Mouse (Mus musculus) stomach, embryonic 14.5 days (tissue): ENCODE measurements around the gene Nos2. TPM values are rescaled to one million over a fixed set of nuclear protein-coding genes. Genes with fewer than 3 reads are reported as not detected.
A peak's percentile ranks its signal among the peaks of the same experiment; 100 is the strongest.
"Not testable (repeated sequence)": the region's sequence is repeated elsewhere in the genome, so short reads cannot be mapped to it uniquely, and the experiment has no call there.

Experiments used
- ATAC-seq: fragments of 200-750 bp; cut with Nextera tagmentation; 2 replicates; pipeline ENCODE4 v1.8.0; 2017; ENCODE audit warnings: low read depth, moderate TSS enrichment; ENCODE audit not compliant: insufficient number of reproducible peaks, insufficient read depth, low FRiP score
- H3K27ac ChIP-seq: fragments of 300-500 bp; sonication (generic); 2 replicates; pipeline ENCODE4 v1.5.1; 2014; ENCODE audit warnings: mild to moderate bottlenecking, low read length, moderate library complexity, mixed read lengths
- H3K27me3 ChIP-seq: fragments of 300-500 bp; sonication (generic); 2 replicates; pipeline ENCODE4 v1.6.1; 2014; ENCODE audit warnings: low read length, control low read depth, mixed read lengths; ENCODE audit not compliant: control insufficient read depth, insufficient read depth
- H3K36me3 ChIP-seq: fragments of 300-500 bp; sonication (generic); 2 replicates; pipeline ENCODE4 v1.6.1; 2014; ENCODE audit warnings: mild to moderate bottlenecking, control low read depth, low read length, moderate library complexity, mixed read lengths; ENCODE audit not compliant: control insufficient read depth, insufficient read depth
- H3K4me1 ChIP-seq: fragments of 300-500 bp; sonication (generic); 2 replicates; pipeline ENCODE4 v1.6.1; 2014; ENCODE audit warnings: low read length, control low read depth, mixed read lengths; ENCODE audit not compliant: control insufficient read depth, insufficient read depth
- H3K4me2 ChIP-seq: fragments of 300-500 bp; sonication (generic); replicated peaks from 2 replicates; pipeline ENCODE4 v1.6.1; 2014; ENCODE audit warnings: low read depth, low read length, control low read depth
- H3K4me3 ChIP-seq: fragments of 300-500 bp; sonication (generic); 2 replicates; pipeline ENCODE4 v1.5.1; 2014; ENCODE audit warnings: low read depth, low read length, control low read depth
- H3K9ac ChIP-seq: fragments of 300-500 bp; sonication (generic); replicated peaks from 2 replicates; pipeline ENCODE4 v1.6.1; 2014; ENCODE audit warnings: low read depth, mild to moderate bottlenecking, control low read depth, low read length, moderate library complexity, mixed read lengths
- H3K9me3 ChIP-seq: fragments of 300-500 bp; sonication (generic); 2 replicates; pipeline ENCODE4 v1.6.1; 2016; ENCODE audit warnings: low read depth, low read length, control low read depth; ENCODE audit not compliant: control insufficient read depth
- WGBS: fragments of 180-500 bp; shearing (Covaris S2); extraction: QIAGEN DNeasy Blood & Tissue Kit; methylation state at CpG from one replicate; pipeline ENCODE4 v1.1.7; 2014; 5-methylcytosine and 5-hydroxymethylcytosine counted together
- polyA plus RNA-seq: library from polyadenylated mRNA; unstranded; fragments of >200 nt; fragmentation: Nextera tagmentation; extraction: Ambion mirVana; gene quantifications from 2 replicates; pipeline ENCODE4 v1.2.1, GENCODE M21; 2014

The Nos2 gene
- polyA plus RNA-seq, 1 experiment from 2014 or later, result 1.5 TPM

DNA sequence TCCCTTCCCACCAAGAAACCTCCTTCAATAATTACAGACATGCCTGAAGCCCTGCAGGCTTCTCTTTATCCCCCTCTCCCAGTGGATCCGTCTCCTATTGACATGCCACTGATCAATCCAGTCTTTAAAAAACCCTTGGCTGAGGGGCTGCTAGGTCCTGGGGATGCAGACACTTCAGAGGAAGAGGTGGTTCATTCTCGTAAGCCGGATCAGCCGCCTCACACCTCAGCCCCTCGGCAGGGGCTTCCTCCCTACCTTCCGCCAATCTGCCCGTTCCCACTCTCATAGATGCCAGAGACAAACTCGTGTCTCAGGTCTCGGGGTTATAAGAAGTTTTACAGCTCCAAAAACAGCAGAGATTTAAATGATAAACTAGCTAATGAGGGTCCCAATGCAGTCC is 69.5 kb downstream of the Nos2 start:
- no peaks in the 10 kb centered on the region for H3K36me3 ChIP-seq
- 0 out of 2 replicates have a peak, but pooled peaks cover under 1% of the 10 kb centered on the region for H3K4me1 ChIP-seq
- H3K9me3 ChIP-seq, result peaks cover 3% of the 10 kb centered on the region; the same call in 1 of the 2 replicates
- no peak overlapping the region for H3K9ac ChIP-seq
- no peak for ATAC-seq
- H3K4me3 ChIP-seq, result no peak overlapping the region
- 93% methylated on average over 9 of the region's 9 CpGs for WGBS
- no peak overlapping the region for H3K27ac ChIP-seq
- H3K27me3 ChIP-seq, result no peaks in the 10 kb centered on the region
- H3K4me2 ChIP-seq, result no peak overlapping the region

DNA sequence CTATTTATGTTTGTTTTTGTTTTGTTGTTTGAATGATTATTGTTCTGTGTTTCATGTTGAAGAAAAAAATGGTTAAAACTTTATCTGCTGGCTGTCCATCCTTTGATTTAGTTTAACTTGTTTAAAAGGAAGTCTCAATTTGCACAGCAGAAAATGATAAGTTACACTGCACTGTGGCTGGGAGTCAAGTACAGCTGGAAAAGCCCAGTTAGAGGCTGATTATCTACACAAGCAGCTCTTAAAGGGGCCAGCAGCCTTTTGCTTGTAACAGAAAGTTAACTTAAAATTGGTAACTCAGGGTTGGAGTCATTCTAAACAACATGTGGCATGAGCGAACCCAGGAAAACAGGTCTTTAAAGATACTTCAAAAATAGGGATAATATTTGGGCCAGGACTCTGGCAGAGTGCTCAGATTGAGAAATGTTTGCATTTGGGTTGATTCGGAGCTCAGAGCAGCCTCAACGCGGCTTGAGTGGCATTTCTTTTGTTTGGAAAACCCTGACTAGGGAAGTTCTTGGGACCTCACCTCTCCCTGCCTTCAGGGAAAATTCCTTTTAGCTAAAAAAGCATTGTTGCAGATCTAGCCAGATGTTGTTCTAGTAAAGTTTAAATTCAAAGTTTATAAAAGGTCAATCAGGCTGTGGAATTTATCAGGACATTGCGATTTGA is 70.4 kb downstream of the Nos2 start:
- not testable (repeated sequence) for H3K36me3 ChIP-seq, H3K4me2 ChIP-seq, H3K9me3 ChIP-seq, H3K27me3 ChIP-seq, H3K9ac ChIP-seq, ATAC-seq, H3K4me3 ChIP-seq, H3K27ac ChIP-seq, H3K4me1 ChIP-seq
- 81% methylated on average over 5 of the region's 5 CpGs for WGBS

DNA sequence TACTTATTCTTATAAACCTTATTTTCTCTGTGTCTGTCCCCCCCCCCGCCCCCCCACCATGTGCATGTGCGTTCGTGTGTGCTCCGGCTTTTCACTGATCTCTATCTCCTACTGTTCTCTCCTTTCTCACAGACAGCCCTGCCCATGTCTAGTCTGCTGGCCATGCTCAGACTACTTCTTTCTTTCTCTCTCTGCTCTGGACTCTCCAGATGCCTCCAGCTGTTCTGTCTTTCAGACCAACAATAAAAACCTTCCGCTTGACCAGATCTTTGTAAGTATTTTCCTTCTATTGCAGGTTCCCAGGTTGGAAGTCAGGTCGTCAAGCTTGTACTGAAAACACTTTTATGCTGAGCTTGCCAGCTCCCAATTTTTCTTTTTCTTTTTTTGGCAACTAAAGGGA is 78.5 kb downstream of the Nos2 start:
- WGBS, result 37% methylated on average over 6 of the region's 6 CpGs
- Histone ChIP-seq H3K9me3 (no peaks in the 10 kb centered on the region), H3K36me3 (no peaks in the 10 kb centered on the region), H3K27me3 (no peaks in the 10 kb centered on the region), H3K4me1 (peaks cover 11% of the 10 kb centered on the region), H3K9ac (no peak overlapping the region), H3K27ac (peak overlapping the region; percentile 52; the same call in 1 of the 2 replicates), H3K4me3 (no peak overlapping the region), H3K4me2 (no peak overlapping the region)
- ATAC-seq, result no peak

DNA sequence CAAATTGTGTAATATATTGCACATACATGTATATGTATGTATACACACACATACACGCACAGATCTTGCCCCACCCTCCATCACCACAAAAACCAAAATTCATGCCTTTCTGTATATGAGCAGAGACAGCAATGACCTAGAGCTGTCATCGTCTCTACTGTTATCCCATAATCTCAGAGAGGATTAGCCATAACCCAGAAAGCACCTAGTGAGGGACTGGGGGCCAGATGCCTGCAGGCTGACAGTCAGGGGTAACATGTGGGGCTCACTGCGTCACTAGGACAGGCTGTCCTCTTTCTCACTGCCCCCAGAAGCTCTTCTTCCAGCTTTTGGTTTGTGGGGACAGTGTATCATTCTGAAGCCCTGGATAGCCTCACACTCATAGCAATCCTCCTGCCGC is 81.3 kb downstream of the Nos2 start:
- H3K4me2 ChIP-seq, result no peak overlapping the region
- H3K27ac ChIP-seq, result peak overlapping the region; percentile 12; the same call in 1 of the 2 replicates
- no peak for ATAC-seq
- H3K9me3 ChIP-seq, result no peaks in the 10 kb centered on the region
- no peaks in the 10 kb centered on the region for H3K27me3 ChIP-seq
- H3K4me3 ChIP-seq, result no peak overlapping the region
- H3K9ac ChIP-seq, result no peak overlapping the region
- WGBS, result 73% methylated on average over 4 of the region's 4 CpGs
- H3K4me1 ChIP-seq, result peaks cover 15% of the 10 kb centered on the region
- H3K36me3 ChIP-seq, result no peaks in the 10 kb centered on the region

DNA sequence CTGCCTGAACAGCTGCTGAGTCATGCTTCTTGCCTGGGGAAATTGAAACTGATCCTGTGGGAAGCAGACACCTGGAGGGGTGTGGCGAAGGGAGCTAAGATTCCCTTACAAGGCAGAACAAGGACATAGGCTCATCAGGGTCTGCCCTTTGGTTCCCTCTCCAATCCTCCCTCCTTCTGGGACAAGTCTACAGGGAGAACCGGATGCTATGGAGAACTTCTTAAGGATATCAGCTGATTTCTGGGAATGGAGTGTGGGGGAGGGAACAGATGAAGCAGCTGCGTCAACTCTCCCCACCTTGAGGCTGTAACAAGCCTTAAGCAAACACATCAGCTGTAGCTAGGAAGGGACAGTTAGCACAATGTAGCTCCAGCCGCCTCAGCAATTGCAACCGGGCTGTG is 82.0 kb downstream of the Nos2 start:
- Histone ChIP-seq H3K27me3 (no peaks in the 10 kb centered on the region), H3K4me1 (peaks cover 15% of the 10 kb centered on the region), H3K27ac (peak overlapping the region; percentile 12; the same call in 1 of the 2 replicates), H3K4me2 (no peak overlapping the region), H3K36me3 (no peaks in the 10 kb centered on the region), H3K9ac (no peak overlapping the region), H3K4me3 (no peak overlapping the region), H3K9me3 (no peaks in the 10 kb centered on the region)
- ATAC-seq, result no peak
- 41% methylated on average over 5 of the region's 5 CpGs for WGBS

DNA sequence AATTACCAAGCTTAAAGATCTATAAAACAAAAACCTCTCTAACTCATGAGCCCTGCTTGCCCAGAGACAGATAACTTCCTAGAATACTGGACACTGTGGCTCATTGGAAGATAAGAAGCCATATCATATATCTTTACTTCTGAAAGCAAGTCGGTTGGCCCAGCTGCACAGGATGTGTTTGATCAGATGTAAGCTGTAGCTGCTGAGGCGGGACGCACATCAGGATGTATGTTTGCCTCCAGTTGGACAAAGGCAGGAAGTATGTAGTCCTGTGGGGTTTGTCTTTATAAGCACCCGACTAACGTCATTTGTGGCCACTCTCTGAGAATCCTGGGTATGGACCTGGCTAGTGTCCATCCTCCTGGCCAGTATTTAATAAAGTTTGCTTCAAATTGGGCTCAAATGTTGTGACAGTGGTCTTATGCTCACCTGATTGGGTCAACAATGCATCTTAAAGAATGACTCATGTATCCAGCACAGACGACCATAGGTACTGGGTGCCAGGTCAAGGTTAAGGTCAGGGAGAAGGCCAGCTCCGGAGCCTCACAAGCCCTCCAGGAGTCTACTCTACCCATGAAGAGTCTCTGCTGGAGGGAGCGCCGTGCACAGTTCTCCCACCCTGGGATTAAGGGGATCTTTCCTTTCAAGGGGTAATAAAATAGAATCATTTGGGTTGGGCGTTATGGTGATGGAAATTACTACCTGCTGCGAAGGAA is 82.6 kb downstream of the Nos2 start:
- Histone ChIP-seq H3K4me1 (peaks cover 15% of the 10 kb centered on the region), H3K4me3 (no peak overlapping the region), H3K36me3 (no peaks in the 10 kb centered on the region), H3K27me3 (no peaks in the 10 kb centered on the region), H3K27ac (peak overlapping the region; percentile 12; the same call in 1 of the 2 replicates), H3K4me2 (no peak overlapping the region), H3K9ac (no peak overlapping the region), H3K9me3 (no peaks in the 10 kb centered on the region)
- no peak for ATAC-seq
- 55% methylated on average over 11 of the region's 11 CpGs for WGBS

DNA sequence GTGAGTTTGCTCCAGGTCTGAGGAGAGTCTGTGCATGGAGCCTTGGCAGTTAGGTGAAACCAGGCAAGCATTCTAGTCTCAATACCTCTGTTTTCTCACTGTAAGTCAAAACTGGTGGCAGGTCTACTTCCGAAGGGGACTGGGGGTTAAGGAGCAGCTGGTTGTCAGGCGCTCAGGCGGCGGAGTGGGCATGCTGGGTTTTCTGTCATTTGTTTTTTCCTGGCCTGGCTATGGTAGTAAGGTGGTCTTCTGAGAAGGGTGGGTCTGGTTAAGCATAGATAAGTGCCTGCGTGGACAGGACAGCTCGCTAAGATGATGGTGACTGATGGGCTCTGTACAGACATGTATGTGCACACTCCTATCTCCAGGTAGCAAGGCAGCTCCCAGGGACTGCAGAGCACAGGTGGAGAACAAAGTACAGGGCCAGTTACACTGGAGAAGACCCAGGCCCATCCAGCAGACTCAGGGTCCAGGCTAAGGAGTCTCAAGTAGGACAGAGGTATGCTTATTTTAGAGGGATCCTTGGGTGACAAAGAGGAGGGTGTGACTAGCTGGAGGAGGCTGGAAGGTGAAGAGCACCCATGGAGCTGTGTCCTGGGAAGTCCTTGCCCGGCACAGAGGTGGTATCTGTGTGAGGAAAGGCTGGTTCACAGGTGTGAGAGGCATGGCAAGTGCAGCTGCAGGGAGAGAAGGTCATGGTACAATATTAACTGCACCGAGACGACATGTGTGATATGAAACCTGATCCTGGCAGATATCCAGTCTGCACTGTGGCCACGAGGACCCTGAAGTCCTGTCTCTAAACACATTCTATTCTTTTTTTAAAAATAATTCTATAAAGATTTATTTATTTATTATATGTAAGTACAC is 83.4 kb downstream of the Nos2 start:
- no peak overlapping the region for H3K4me2 ChIP-seq
- H3K9ac ChIP-seq, result no peak overlapping the region
- no peaks in the 10 kb centered on the region for H3K27me3 ChIP-seq
- no peaks in the 10 kb centered on the region for H3K9me3 ChIP-seq
- peaks cover 15% of the 10 kb centered on the region for H3K4me1 ChIP-seq
- 69% methylated on average over 10 of the region's 10 CpGs for WGBS
- no peaks in the 10 kb centered on the region for H3K36me3 ChIP-seq
- peak overlapping the region; percentile 12; the same call in 1 of the 2 replicates for H3K27ac ChIP-seq
- no peak overlapping the region for H3K4me3 ChIP-seq
- ATAC-seq, result no peak

DNA sequence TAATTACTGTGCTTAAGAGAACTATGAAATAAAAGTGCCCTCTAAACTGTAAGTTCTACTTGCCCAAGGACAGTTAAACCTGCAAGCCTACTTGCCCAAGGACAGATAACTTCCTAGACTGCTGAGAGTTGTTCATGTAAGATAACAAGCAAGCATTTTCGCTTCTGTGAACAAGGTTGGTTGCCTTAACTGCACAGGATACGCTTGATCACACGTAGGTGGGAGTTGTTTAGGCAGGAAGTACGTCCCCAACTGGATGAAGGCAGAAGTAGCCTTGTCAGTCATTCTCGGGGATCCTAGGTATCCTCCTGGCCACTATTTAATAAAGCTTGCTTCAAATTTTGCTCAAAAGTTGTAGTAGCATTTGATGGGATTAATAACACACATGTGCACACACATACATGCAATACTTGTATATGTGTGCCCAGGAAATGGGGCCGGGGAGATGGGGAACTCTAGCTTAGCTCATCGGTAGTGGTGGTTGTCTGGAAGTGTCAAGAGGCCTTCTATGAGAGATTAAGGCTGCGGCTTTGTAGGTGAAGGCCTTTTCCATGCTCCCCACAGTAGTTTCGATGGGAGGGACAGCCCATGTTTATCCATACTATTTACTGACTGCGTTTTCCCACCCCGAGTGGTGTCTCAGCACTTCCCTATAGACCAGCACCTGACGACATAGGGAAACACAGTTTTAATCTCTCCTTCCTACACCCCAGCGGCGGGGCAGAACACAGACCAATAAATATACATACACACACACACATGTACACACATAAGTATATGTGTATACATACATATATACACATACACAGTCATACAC is 85.2 kb downstream of the Nos2 start:
- no peak overlapping the region for H3K4me2 ChIP-seq
- H3K36me3 ChIP-seq, result no peaks in the 10 kb centered on the region
- no peak overlapping the region for H3K4me3 ChIP-seq
- peaks cover 15% of the 10 kb centered on the region for H3K4me1 ChIP-seq
- 77% methylated on average over 14 of the region's 14 CpGs for WGBS
- H3K27ac ChIP-seq, result no peak overlapping the region
- no peaks in the 10 kb centered on the region for H3K27me3 ChIP-seq
- H3K9me3 ChIP-seq, result no peaks in the 10 kb centered on the region
- ATAC-seq, result no peak
- H3K9ac ChIP-seq, result no peak overlapping the region
